Mouse (Mus musculus) forebrain, embryonic 16.5 days (tissue): ENCODE results near the gene Ppp5c. TPM values are rescaled to one million over a fixed set of nuclear protein-coding genes. Genes with fewer than 3 reads are reported as not detected.
A peak's percentile ranks its signal among the peaks of the same experiment; 100 is the strongest.

Experiments used
- ATAC-seq: fragments of 200-750 bp; cut with Nextera tagmentation; 2 replicates; pipeline ENCODE4 v1.8.0; 2017; ENCODE audit warnings: mild to moderate bottlenecking, moderate library complexity
- H3K27ac ChIP-seq: fragments of 300-500 bp; sonication (generic); 2 replicates; pipeline ENCODE4 v1.5.1; 2014; ENCODE audit warnings: low read length, control low read depth
- H3K27me3 ChIP-seq: fragments of 300-500 bp; sonication (generic); replicated peaks from 2 replicates; pipeline ENCODE4 v1.6.1; 2014; ENCODE audit warnings: low read length; ENCODE audit not compliant: control insufficient read depth, insufficient read depth
- H3K36me3 ChIP-seq: fragments of 300-500 bp; sonication (generic); 2 replicates; pipeline ENCODE4 v1.6.1; 2014; ENCODE audit not compliant: control insufficient read depth, insufficient read depth
- H3K4me1 ChIP-seq: fragments of 300-500 bp; sonication (generic); replicated peaks from 2 replicates; pipeline ENCODE4 v1.6.1; 2014; ENCODE audit warnings: low read length; ENCODE audit not compliant: control insufficient read depth, insufficient read depth
- H3K4me2 ChIP-seq: fragments of 300-500 bp; sonication (generic); 2 replicates; pipeline ENCODE4 v1.6.1; 2014; ENCODE audit warnings: mild to moderate bottlenecking, low read length, control low read depth
- H3K4me3 ChIP-seq: fragments of 300-500 bp; sonication (generic); replicated peaks from 2 replicates; pipeline ENCODE4 v1.5.1; 2014; ENCODE audit warnings: mild to moderate bottlenecking, low read length, control low read depth
- H3K9ac ChIP-seq: fragments of 300-500 bp; sonication (generic); replicated peaks from 2 replicates; pipeline ENCODE4 v1.6.1; 2014; ENCODE audit warnings: low read depth, low read length, control low read depth
- H3K9me3 ChIP-seq: fragments of 300-500 bp; sonication (generic); 2 replicates; pipeline ENCODE4 v1.6.1; 2016; ENCODE audit warnings: low read length; ENCODE audit not compliant: control insufficient read depth
- WGBS: fragments of 180-500 bp; shearing (Covaris S2); extraction: QIAGEN DNeasy Blood & Tissue Kit; methylation state at CpG from one replicate; pipeline ENCODE4 v1.1.7; 2014; 5-methylcytosine and 5-hydroxymethylcytosine counted together
- polyA plus RNA-seq: library from polyadenylated mRNA; unstranded; fragments of >200 nt; fragmentation: Nextera tagmentation; extraction: Ambion mirVana; gene quantifications from 2 replicates; pipeline ENCODE4 v1.2.1, GENCODE M21; 2015

Gene Ppp5c
- polyA plus RNA-seq, 1 experiment from 2014 or later: 121 TPM

DNA sequence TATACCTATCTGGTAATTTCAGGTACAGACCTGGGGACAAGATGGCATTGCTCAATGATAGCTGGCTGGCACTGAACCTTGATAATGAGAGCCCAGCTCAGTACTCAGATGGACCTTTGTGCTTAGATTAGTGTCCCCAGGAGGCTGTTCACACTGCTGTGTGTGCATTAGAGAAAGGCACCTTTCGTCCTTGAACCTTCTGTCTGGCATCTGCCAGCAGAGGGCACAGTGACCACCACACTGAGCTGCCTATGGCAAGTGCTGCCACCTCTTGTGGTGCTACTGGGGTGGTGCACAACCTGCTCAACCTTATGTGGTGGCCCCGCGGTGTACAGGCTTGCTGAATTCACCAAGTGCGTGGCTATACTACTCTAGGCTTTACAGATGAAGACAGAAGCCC is 20.4 kb downstream of the Ppp5c start:
- Histone ChIP-seq H3K4me2 (no peak overlapping the region), H3K9me3 (no peaks in the 10 kb centered on the region), H3K4me1 (no peaks in the 10 kb centered on the region), H3K36me3 (peaks cover 24% of the 10 kb centered on the region), H3K4me3 (no peak overlapping the region), H3K27ac (no peak overlapping the region), H3K27me3 (no peaks in the 10 kb centered on the region), H3K9ac (no peak overlapping the region)
- ATAC-seq: no peak
- WGBS: 87% methylated on average over 4 of the region's 4 CpGs

DNA sequence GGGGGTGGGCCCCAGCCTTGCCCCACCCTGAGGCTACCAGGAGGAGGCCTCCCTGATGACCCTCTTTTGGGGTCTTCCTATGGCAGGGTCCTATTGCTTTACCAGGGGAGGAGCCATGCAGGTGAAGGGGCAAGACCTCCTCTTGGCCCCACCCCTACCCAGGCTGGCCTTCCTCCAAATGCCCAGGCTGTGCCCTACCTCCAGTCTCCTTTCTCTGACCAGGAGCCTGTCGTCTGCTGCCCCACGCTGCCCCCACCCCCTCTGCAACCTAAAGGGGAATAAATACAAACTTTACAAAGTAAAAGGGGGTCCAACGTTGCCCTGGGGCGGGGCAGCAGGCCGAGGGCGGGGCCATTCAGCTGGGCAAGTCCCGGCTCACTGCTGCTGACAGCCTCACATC is 23.0 kb downstream of the Ppp5c start:
- H3K4me1 ChIP-seq: no peaks in the 10 kb centered on the region
- no peak overlapping the region for H3K27ac ChIP-seq
- no peak overlapping the region for H3K4me2 ChIP-seq
- no peak overlapping the region for H3K4me3 ChIP-seq
- ATAC-seq: no peak
- no peaks in the 10 kb centered on the region for H3K27me3 ChIP-seq
- WGBS: 83% methylated on average over 7 of the region's 7 CpGs
- no peaks in the 10 kb centered on the region for H3K9me3 ChIP-seq
- H3K9ac ChIP-seq: no peak overlapping the region
- H3K36me3 ChIP-seq: peaks cover 19% of the 10 kb centered on the region

DNA sequence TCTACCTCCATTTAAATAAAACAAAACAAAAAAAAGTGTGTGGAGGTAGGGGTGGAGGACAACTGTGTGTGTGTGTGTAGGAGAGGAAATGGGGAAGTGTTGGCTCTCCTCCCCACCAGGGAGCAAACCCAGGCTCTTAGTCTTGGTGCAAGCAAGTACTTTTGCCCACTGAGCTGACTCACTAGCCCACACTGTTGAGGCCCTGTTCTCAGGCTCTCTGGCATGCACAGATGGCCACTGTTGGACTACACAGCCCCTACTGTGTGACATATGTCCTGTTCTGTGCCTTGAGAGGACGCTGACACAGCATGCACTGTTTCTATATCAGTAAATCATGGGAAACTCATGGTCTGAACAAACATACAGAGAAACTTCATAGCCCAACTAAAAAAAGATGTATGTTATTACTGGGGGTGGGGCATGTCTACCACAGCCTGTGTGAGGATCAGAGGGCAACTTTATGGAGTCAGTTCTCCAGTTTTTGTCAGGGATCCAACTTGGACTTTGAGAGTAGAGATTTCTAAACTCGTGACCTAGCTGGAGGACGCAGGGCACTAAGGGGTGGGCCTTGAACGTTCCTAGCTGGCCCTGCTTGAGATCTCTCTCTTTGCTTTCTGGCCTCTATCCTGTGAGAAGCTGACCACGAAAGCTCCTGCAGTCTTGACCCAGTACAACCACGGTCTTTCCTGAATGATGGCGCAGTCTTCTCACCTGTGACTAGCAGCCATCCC is 24.3 kb downstream of the Ppp5c start:
- WGBS: 85% methylated on average over 7 of the region's 7 CpGs
- H3K9me3 ChIP-seq: no peaks in the 10 kb centered on the region
- no peaks in the 10 kb centered on the region for H3K27me3 ChIP-seq
- no peak overlapping the region for H3K27ac ChIP-seq
- peaks cover 14% of the 10 kb centered on the region; the same call in 1 of the 2 replicates for H3K36me3 ChIP-seq
- no peaks in the 10 kb centered on the region for H3K4me1 ChIP-seq
- ATAC-seq: no peak
- no peak overlapping the region for H3K9ac ChIP-seq
- no peak overlapping the region for H3K4me2 ChIP-seq
- no peak overlapping the region for H3K4me3 ChIP-seq

DNA sequence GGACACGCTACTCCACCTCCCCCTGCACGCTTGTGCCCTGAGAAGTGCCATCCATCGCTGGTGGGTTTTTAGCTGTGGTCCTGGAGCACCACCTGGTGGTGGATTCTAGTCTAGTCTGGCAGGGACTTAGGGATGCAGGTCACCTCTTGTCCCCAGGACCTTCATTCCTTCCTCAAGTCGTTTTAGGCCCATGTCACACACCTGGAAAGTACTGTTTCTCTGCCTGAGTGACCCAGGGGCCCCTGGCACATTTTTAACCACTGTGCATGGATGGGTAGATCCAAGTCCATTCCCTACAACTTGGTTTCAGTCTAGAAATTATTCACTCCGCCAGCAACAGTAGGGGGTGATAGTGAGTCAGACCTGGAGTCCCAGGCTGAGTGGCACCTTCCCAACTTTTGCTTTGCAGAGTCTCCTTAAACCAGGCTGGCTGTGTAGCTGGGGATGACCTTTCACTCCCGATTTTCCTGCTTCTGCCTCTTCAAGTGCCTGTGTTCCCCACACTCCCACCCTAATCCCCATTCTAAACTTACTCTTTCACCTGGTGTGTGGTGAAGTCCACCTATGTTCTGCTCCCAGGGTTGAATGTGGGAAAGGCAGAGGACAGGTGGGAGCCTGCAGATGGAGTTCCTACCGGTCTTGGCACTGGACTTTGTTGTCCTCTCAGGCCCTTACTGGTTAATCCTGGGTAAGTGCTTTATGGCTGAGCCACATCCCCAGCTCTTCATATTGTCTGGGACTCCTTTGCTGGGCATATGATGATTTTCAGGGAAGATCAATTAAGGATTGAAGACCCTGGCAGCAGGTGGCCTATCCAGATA is 25.1 kb downstream of the Ppp5c start:
- H3K27me3 ChIP-seq: no peaks in the 10 kb centered on the region
- no peak overlapping the region for H3K27ac ChIP-seq
- H3K36me3 ChIP-seq: peaks cover 12% of the 10 kb centered on the region; the same call in 1 of the 2 replicates
- no peak overlapping the region for H3K4me3 ChIP-seq
- ATAC-seq: peak; percentile 78
- 10% methylated on average over 7 of the region's 7 CpGs for WGBS
- no peaks in the 10 kb centered on the region for H3K9me3 ChIP-seq
- H3K9ac ChIP-seq: no peak overlapping the region
- no peak overlapping the region for H3K4me2 ChIP-seq
- no peaks in the 10 kb centered on the region for H3K4me1 ChIP-seq

DNA sequence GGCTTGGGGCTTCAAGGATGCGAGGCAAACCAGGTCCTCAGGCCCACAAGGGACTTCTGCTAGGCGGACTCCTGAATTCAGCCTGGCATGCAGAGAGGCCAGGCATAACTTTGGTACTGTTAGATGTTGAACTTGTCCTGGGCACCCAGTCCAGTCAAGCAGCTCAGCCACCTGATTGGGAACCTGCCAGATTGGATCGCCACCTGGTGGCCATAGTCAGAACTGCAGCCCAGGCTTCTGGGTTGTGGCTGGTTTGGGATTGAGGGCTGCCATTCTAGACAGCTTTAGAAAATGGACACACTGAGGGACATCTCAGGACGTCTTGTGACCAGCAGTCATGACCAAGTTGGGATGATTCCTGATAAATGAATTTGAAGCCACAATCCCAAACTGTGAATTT is 28.1 kb downstream of the Ppp5c start:
- Histone ChIP-seq H3K27ac (no peak overlapping the region), H3K27me3 (no peaks in the 10 kb centered on the region), H3K9me3 (no peaks in the 10 kb centered on the region), H3K4me1 (peaks cover 3% of the 10 kb centered on the region), H3K36me3 (no peaks in the 10 kb centered on the region; the same call in 1 of the 2 replicates), H3K4me3 (no peak overlapping the region), H3K9ac (no peak overlapping the region), H3K4me2 (no peak overlapping the region)
- 18% methylated on average over 4 of the region's 4 CpGs for whole genome bisulfite sequencing
- no peak; the same call in 1 of the 2 replicates for ATAC-seq

DNA sequence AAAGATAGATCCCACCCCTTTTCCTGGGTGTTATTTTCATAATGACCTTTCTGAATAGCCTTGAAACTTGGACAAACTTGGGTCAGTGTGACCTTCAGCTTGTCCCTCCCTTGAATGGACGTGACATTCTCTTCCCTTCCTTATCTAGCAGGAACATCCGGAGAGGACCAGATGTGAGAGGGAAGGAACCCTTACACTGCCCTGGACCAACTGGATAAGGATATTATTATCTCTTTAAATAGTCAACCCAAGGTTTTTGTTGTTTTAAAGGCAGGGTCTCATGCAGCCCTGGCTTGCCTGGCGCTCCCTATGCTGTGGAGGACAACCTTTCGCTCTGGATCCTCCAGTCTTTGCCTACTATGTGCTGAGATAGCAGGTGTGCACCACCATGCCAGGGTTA is 28.5 kb downstream of the Ppp5c start:
- Histone ChIP-seq H3K4me1 (peaks cover 7% of the 10 kb centered on the region), H3K27ac (no peak overlapping the region), H3K4me3 (no peak overlapping the region), H3K9me3 (no peaks in the 10 kb centered on the region), H3K27me3 (no peaks in the 10 kb centered on the region), H3K9ac (no peak overlapping the region), H3K4me2 (no peak overlapping the region), H3K36me3 (no peaks in the 10 kb centered on the region)
- ATAC-seq: no peak
- WGBS: 73% methylated on average over 4 of the region's 4 CpGs

DNA sequence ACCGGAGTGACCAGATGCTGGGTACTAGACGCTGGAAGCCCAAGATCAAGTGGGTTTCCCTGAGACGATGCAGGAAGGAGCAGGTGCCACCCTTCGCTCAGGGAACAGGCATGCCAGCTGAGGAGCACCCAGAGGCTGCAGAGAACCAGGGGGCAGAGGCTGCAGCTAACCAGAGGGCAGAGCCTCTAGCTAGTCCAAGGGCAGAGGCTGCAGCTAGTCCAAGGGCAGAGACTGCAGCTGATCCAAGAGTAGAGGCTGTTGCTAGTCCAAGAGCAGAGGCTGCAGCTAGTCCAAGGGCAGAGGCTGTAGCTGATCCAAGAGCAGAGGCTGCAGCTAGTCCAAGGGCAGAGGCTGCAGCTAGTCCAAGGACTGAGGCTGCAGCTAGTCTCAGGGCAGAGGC is 32.4 kb downstream of the Ppp5c start:
- Histone ChIP-seq H3K27ac (no peak overlapping the region), H3K9me3 (no peaks in the 10 kb centered on the region), H3K4me2 (peak overlapping the region; percentile 48), H3K9ac (no peak overlapping the region; the same call in 1 of the 2 replicates), H3K4me3 (no peak overlapping the region), H3K27me3 (no peaks in the 10 kb centered on the region), H3K36me3 (no peaks in the 10 kb centered on the region), H3K4me1 (peaks cover 24% of the 10 kb centered on the region)
- WGBS: 82% methylated on average over 4 of the region's 4 CpGs
- no peak for ATAC-seq

DNA sequence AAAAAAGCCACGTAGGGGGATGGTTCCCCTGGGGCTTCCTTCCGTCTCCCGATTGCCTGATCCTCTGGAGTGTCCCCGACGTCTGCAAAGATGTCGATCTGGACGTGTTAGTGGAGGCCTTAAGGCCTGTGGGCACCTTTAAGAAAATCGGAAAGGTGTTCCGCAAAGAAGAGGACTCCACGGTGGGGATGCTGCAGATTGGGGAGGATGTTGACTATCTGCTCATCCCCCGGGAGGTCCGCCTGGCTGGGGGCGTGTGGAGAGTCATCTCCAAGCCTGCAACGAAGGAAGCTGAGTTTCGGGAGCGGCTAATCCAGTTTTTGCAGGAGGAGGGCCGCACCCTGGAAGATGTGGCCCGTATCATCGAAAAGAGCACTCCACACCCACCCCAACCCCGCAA is 33.3 kb downstream of the Ppp5c start:
- peaks cover 29% of the 10 kb centered on the region for H3K4me1 ChIP-seq
- H3K4me3 ChIP-seq: peak overlapping the region; percentile 33
- H3K27ac ChIP-seq: no peak overlapping the region; the same call in 1 of the 2 replicates

DNA sequence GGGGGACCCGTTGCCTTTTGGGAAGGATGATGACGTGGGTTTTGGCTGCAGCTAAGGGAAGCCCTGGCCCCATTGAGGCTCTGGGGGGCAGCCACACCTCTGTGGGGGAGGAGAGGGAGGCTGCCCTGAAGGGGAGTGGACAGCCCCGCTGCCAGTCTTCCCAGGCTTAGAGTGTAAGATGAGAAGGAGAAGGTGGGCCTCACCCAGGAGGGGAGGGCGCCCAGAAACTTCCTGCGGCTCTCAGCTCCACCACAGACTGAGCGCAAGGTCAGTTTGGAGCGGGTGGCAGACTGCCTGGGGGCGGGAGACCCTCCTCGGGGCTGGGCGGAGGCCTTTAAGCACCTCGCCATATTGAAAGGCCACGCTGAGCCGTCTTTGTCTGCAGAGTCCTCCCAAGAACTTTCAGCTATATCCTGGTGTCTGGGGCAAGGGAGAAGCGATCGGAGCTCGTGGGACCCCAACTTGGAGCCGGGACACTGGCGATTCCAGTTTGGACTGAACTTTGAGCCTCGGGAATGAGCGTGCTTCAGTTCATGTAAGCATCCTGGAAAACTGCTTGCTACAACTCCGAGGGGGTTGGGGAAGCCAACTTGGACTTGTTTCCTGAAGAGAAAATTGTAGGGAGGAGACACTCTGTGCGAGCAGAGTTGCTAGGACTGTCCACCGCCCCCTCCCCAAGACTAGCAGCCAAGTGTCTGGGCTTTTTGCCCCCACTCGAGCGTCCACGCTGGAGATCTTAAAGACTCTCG is 33.9 kb downstream of the Ppp5c start:
- H3K9ac ChIP-seq: peak overlapping the region; percentile 52
- peaks cover 29% of the 10 kb centered on the region for H3K4me1 ChIP-seq
- WGBS: 2% methylated on average over 27 of the region's 27 CpGs
- H3K9me3 ChIP-seq: no peaks in the 10 kb centered on the region
- peak; percentile 80 for ATAC-seq
- no peaks in the 10 kb centered on the region for H3K27me3 ChIP-seq
- peak overlapping the region; percentile 48 for H3K4me2 ChIP-seq
- H3K27ac ChIP-seq: no peak overlapping the region; the same call in 1 of the 2 replicates
- peak overlapping the region; percentile 33 for H3K4me3 ChIP-seq
- H3K36me3 ChIP-seq: no peaks in the 10 kb centered on the region

More for the DNA sequence above, 33.3 kb downstream of the Ppp5c start:
- Histone ChIP-seq H3K4me2 (peak overlapping the region; percentile 48), H3K36me3 (no peaks in the 10 kb centered on the region), H3K9ac (peak overlapping the region; percentile 52), H3K27me3 (no peaks in the 10 kb centered on the region), H3K9me3 (no peaks in the 10 kb centered on the region)
- ATAC-seq: no peak
- WGBS: 9% methylated on average over 20 of the region's 20 CpGs
